Mouse (Mus musculus): ENCODE measurements at regions not wholly inside any gene's neighbourhood (a gene's known extent, or its start where the extent isn't known, plus 50 kb on each side); places are given as distances from the start of the nearest gene placed in this dataset.

GRCm38 (mm10) chr2:18587746-18588231 is 84.4 kb upstream of the Commd3 start:
- H3K9me3 ChIP-seq (ENCODE audit: control insufficient read depth, low read length), result no peaks in the 10 kb centered on the region
- WGBS, result under 1% methylated on average over 16 of the region's 16 CpGs
- peak; percentile 11; the same call in 1 of the 2 replicates for ATAC-seq (ENCODE audit: insufficient read depth, low FRiP score, low TSS enrichment)

DNA sequence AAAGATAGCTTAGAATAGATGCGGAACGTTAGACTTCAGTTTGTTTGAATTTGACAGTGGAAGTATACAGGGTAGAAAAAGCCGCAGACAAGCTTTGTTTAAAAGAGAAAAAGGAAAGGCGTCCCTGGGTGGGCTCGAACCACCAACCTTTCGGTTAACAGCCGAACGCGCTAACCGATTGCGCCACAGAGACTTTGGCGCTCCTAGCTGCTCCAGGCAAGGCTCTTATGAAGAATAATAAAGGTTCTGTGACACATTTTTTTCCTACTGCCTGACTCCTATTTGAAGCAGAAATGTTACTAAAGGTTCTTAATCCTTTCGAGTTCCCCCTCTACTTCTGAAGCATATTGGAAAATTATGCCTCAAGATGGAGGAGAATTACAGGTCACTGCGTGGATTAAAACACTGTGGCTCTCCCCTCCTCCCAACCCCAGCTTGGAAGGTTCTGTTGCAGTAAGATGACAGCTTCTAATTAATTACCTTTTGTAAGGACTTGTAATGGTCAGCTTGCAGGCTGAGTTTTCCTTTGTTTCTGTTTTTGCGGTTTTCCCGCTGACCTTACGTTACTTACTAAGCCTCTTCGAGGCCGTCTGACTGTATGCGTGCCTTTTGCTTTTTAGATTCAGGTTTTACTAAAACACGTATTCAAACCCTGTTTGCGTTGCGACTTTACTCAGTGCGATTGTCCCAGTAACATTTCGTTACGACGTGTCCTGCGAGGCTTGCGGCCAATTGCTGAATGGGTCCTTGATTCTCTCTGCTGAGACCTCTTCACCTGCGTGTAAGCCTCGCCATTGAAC is 85.1 kb upstream of the Commd3 start:
- Histone ChIP-seq H3K9ac (ENCODE audit: low read length) (peak overlapping the region; percentile 52), H3K27me3 (ENCODE audit: control insufficient read depth, insufficient read depth, low read length) (0 out of 2 replicates have a peak, but pooled peaks cover 2% of the 10 kb centered on the region), H3K4me3 (ENCODE audit: low read depth, low read length) (peak overlapping the region; percentile 47), H3K27ac (ENCODE audit: low read depth, low read length) (peak overlapping the region; percentile 36; the same call in 1 of the 2 replicates), H3K4me2 (ENCODE audit: low read depth) (peak overlapping the region; percentile 54), H3K4me1 (ENCODE audit: control insufficient read depth, insufficient read depth, low read length) (no peaks in the 10 kb centered on the region), H3K9me3 (ENCODE audit: control insufficient read depth, low read length) (no peaks in the 10 kb centered on the region), H3K36me3 (ENCODE audit: control insufficient read depth, insufficient read depth, low read length) (no peaks in the 10 kb centered on the region)
- 1% methylated on average over 31 of the region's 31 CpGs for WGBS
- DNase-seq (ENCODE audit: low spot score), result peak; percentile 84
- ATAC-seq (ENCODE audit: insufficient read depth, low FRiP score, low TSS enrichment), result peak; percentile 84

More at GRCm38 (mm10) chr2:18587746-18588231, 84.4 kb upstream of the Commd3 start:
- Histone ChIP-seq H3K4me3 (ENCODE audit: low read depth, low read length) (peak overlapping the region; percentile 47), H3K9ac (ENCODE audit: low read length) (peak overlapping the region; percentile 52), H3K4me1 (ENCODE audit: control insufficient read depth, insufficient read depth, low read length) (no peaks in the 10 kb centered on the region), H3K27me3 (ENCODE audit: control insufficient read depth, insufficient read depth, low read length) (0 out of 2 replicates have a peak, but pooled peaks cover 2% of the 10 kb centered on the region), H3K4me2 (ENCODE audit: low read depth) (peak overlapping the region; percentile 54), H3K36me3 (ENCODE audit: control insufficient read depth, insufficient read depth, low read length) (no peaks in the 10 kb centered on the region), H3K27ac (ENCODE audit: low read depth, low read length) (peak overlapping the region; percentile 36; the same call in 1 of the 2 replicates)
- peak; percentile 54 for DNase-seq (ENCODE audit: low spot score)

DNA sequence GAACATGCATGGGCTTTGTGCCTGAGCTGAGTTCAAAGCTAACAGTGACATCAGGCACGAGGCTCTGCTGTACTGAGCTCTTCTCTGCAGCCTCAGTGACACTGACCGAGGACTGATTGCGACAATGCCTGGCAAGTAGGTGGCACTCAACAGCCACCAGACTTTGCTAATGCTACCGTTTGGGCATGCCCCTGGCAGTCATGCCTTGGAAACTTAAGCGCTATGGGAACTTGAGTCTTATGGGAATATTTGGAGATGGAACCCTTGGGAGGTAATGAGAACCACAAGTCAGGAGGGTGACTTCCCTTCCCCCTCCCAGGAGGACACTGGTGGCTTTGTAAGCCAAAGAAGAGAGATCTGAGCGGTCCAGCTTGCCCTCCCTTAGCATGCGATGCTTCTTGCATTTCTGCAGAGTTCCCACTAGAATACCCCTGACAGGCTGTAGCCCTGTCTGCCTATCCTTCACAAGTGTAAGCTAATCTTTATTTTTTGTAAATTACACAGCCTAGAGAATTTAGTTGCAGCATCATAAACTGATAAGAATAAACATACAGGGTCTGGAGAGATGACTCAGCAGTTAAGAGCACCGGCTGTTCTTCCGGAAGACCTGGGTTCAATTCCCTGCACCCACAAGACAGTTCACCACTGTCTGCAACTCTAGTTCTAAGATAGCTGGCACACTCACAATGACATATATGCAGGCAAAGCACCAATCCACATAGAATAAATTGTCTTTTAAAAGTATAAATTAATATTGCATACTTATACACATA is 86.4 kb upstream of the Commd3 start:
- Histone ChIP-seq H3K9ac (ENCODE audit: low read length) (no peak overlapping the region), H3K9me3 (ENCODE audit: control insufficient read depth, low read length) (no peaks in the 10 kb centered on the region), H3K36me3 (ENCODE audit: control insufficient read depth, insufficient read depth, low read length) (no peaks in the 10 kb centered on the region), H3K4me2 (ENCODE audit: low read depth) (no peak overlapping the region), H3K4me1 (ENCODE audit: control insufficient read depth, insufficient read depth, low read length) (no peaks in the 10 kb centered on the region), H3K27ac (ENCODE audit: low read depth, low read length) (no peak overlapping the region), H3K4me3 (ENCODE audit: low read depth, low read length) (no peak overlapping the region), H3K27me3 (ENCODE audit: control insufficient read depth, insufficient read depth, low read length) (0 out of 2 replicates have a peak, but pooled peaks cover 2% of the 10 kb centered on the region)
- peak; percentile 17 for DNase-seq (ENCODE audit: low spot score)
- WGBS, result 38% methylated on average over 9 of the region's 9 CpGs
- no peak for ATAC-seq (ENCODE audit: insufficient read depth, low FRiP score, low TSS enrichment)

- ATAC-seq (ENCODE audit: insufficient read depth, low FRiP score, low TSS enrichment) (peak; percentile 73; the same call in 1 of the 2 replicates), DNase-seq (ENCODE audit: low spot score) (no peak)
- WGBS, result 23% methylated on average over 4 of the region's 4 CpGs
These were observed 114.1 kb upstream of the Commd3 start for GRCm38 (mm10) chr2:18558133-18558532.

DNA sequence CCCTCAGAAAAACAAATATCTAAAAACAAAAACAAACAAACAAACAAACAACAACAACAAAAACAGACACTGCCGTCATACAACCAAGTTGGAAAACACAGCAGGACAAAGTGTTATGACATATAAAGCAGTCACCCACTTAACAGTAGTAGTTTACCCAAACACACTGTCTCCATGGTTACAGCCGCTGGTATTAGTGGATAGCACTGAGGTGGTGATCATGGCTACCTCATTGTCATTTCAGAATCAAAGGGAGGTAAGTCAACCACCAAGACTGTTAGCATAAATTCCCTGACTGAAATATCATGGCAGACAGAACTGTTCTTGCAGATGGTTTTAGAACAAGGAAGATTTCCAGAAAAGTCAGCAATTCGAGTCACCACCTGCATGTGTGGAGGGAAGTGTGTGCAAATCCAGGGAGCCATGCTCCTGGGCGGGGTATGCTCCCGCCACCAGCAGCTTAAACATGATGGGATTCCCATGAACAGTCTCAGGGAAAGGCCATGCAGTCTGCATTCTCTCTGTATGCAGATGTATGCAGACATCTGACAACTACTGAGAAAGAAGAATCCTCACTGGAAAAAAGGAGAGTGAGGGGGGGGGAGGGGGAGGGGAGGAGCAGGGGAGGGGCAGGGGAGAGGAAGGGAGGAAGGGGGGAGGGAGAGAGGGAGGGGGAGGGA is 124.1 kb upstream of the Commd3 start:
- no peak for ATAC-seq (ENCODE audit: insufficient read depth, low FRiP score, low TSS enrichment)

More at GRCm38 (mm10) chr2:18558133-18558532, 114.1 kb upstream of the Commd3 start:
- H3K36me3 ChIP-seq (ENCODE audit: control insufficient read depth, insufficient read depth, low read length), result no peaks in the 10 kb centered on the region
- H3K27me3 ChIP-seq (ENCODE audit: control insufficient read depth, insufficient read depth, low read length), result no peaks in the 10 kb centered on the region
- H3K4me3 ChIP-seq (ENCODE audit: low read depth, low read length), result no peak overlapping the region
- H3K9me3 ChIP-seq (ENCODE audit: control insufficient read depth, low read length), result no peaks in the 10 kb centered on the region
- no peak overlapping the region for H3K27ac ChIP-seq (ENCODE audit: low read depth, low read length)
- H3K4me2 ChIP-seq (ENCODE audit: low read depth), result no peak overlapping the region
- H3K4me1 ChIP-seq (ENCODE audit: control insufficient read depth, insufficient read depth, low read length), result no peaks in the 10 kb centered on the region
- no peak overlapping the region for H3K9ac ChIP-seq (ENCODE audit: low read length)

DNA sequence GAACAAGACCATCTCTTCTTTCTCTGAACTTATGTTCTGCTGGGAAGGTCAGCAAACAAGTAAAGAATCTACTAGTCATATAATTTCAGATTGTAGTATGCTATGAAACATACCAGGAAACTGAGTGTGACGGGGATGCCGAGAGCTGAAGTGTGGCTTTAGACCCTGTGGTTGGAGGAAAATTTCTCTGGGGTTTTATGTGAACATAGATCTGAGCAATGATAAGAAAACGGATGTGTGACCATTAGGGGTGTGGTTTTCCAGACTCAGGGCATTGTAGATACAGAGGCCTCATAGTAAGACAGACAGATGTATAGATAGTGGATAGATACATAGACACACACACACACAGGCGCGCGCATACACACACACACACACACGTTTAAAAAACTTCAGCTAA is 131.8 kb upstream of the Dnajc1 start:
- ATAC-seq (ENCODE audit: insufficient read depth, low FRiP score, low TSS enrichment), result no peak
- Histone ChIP-seq H3K9me3 (ENCODE audit: control insufficient read depth, low read length) (no peaks in the 10 kb centered on the region), H3K4me3 (ENCODE audit: low read depth, low read length) (no peak overlapping the region), H3K36me3 (ENCODE audit: control insufficient read depth, insufficient read depth, low read length) (no peaks in the 10 kb centered on the region), H3K9ac (ENCODE audit: low read length) (no peak overlapping the region), H3K4me2 (ENCODE audit: low read depth) (no peak overlapping the region), H3K27me3 (ENCODE audit: control insufficient read depth, insufficient read depth, low read length) (no peaks in the 10 kb centered on the region), H3K4me1 (ENCODE audit: control insufficient read depth, insufficient read depth, low read length) (no peaks in the 10 kb centered on the region), H3K27ac (ENCODE audit: low read depth, low read length) (no peak overlapping the region)
- WGBS, result 91% methylated on average over 7 of the region's 7 CpGs
- no peak for DNase-seq (ENCODE audit: low spot score)

More for the DNA sequence above, 124.1 kb upstream of the Commd3 start:
- no peaks in the 10 kb centered on the region for H3K9me3 ChIP-seq (ENCODE audit: control insufficient read depth, low read length)
- H3K27ac ChIP-seq (ENCODE audit: low read depth, low read length), result no peak overlapping the region
- H3K4me1 ChIP-seq (ENCODE audit: control insufficient read depth, insufficient read depth, low read length), result no peaks in the 10 kb centered on the region
- H3K9ac ChIP-seq (ENCODE audit: low read length), result no peak overlapping the region
- 68% methylated on average over 5 of the region's 5 CpGs for WGBS
- no peak for DNase-seq (ENCODE audit: low spot score)
- H3K4me2 ChIP-seq (ENCODE audit: low read depth), result no peak overlapping the region
- H3K36me3 ChIP-seq (ENCODE audit: control insufficient read depth, insufficient read depth, low read length), result no peaks in the 10 kb centered on the region
- no peak overlapping the region for H3K4me3 ChIP-seq (ENCODE audit: low read depth, low read length)
- H3K27me3 ChIP-seq (ENCODE audit: control insufficient read depth, insufficient read depth, low read length), result no peaks in the 10 kb centered on the region

DNA sequence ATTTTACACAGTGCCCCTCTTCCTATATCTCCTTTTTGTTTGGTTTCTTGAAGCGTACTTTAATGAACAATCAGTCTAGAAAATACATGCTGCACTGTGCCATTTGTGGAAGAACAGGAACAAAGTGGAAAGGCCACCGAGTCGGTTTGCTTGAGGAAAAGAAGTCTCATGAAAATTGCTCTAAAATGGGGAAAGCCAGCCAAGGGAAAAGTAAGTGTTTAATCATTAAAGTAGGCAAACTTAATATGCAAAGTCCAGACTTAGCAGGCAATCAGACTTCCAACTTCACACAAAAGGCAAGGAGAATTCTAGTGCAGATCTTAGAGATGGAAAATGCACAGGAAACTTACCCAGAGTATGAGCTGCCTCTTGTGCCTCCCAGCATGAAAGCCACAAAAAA is 131.3 kb upstream of the Dnajc1 start:
- Histone ChIP-seq H3K9me3 (ENCODE audit: control insufficient read depth, low read length) (no peaks in the 10 kb centered on the region), H3K27ac (ENCODE audit: low read depth, low read length) (no peak overlapping the region), H3K9ac (ENCODE audit: low read length) (no peak overlapping the region), H3K4me2 (ENCODE audit: low read depth) (no peak overlapping the region), H3K4me1 (ENCODE audit: control insufficient read depth, insufficient read depth, low read length) (no peaks in the 10 kb centered on the region), H3K36me3 (ENCODE audit: control insufficient read depth, insufficient read depth, low read length) (no peaks in the 10 kb centered on the region), H3K4me3 (ENCODE audit: low read depth, low read length) (no peak overlapping the region), H3K27me3 (ENCODE audit: control insufficient read depth, insufficient read depth, low read length) (no peaks in the 10 kb centered on the region)
- DNase-seq (ENCODE audit: low spot score), result no peak
- WGBS, result 84% methylated on average over 3 of the region's 3 CpGs
- no peak for ATAC-seq (ENCODE audit: insufficient read depth, low FRiP score, low TSS enrichment)

DNA sequence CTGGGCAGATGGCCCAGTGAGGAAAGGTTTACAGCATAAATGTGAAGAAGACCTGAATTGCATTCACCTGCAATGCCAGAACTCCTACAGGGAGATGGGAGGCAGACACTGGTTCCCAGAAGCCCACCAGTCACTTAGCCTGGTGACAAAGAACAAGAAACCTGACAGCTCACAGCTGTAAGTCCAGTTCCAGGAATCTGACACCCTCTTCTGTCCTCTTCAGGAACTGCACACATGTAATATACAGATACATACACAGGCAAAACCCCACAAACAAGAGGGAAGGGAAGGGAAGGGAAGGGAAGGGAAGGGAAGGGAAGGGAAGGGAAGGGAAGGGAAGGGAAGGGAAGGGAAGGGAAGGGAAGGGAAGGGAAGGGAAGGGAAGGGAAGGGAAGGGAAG is 120.8 kb upstream of the Dnajc1 start:
- H3K4me3 ChIP-seq (ENCODE audit: low read depth, low read length), result no peak overlapping the region
- H3K9me3 ChIP-seq (ENCODE audit: control insufficient read depth, low read length), result no peaks in the 10 kb centered on the region
- no peak overlapping the region for H3K4me2 ChIP-seq (ENCODE audit: low read depth)
- no peaks in the 10 kb centered on the region for H3K27me3 ChIP-seq (ENCODE audit: control insufficient read depth, insufficient read depth, low read length)
- no peaks in the 10 kb centered on the region for H3K36me3 ChIP-seq (ENCODE audit: control insufficient read depth, insufficient read depth, low read length)
- no peak overlapping the region for H3K27ac ChIP-seq (ENCODE audit: low read depth, low read length)
- no peak for DNase-seq (ENCODE audit: low spot score)
- H3K9ac ChIP-seq (ENCODE audit: low read length), result no peak overlapping the region
- no peaks in the 10 kb centered on the region for H3K4me1 ChIP-seq (ENCODE audit: control insufficient read depth, insufficient read depth, low read length)
- no peak for ATAC-seq (ENCODE audit: insufficient read depth, low FRiP score, low TSS enrichment)
